Mouse (Mus musculus): ENCODE data around the gene Gata3.

DNA sequence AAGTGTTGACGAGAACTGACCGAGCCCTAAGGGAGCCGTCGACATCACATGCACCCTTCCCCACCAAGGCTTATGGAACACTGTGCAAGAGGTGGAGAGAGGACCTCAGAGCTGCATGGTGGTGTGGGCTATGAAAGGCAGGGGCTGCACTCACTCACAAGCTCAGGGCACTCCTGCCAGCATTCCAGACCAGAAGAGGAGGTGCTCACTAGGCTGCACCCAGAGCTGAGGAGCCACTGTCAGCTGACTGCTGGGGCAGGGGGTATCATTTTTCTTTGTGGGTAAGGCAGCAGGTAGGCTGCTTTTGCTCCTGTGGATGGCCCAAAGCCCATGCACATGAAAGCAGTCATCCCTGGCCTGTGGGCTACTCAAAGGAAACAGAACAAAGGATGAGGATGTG, 49.4 kb upstream of the Gata3 start:
- TF ChIP-seq PAX5 (IDR thresholded peaks at IDR 0.05; ENCODE audit: low read length) (no peak), BHLHE40 (IDR thresholded peaks at IDR 0.05; ENCODE audit: low read depth, low read length) (no peak), CTCF (conservative IDR thresholded peaks at IDR 0.05 in 1 of 2, IDR thresholded peaks at IDR 0.05 in 1 of 2; ENCODE audit: low read depth in 2 of 2, low read length in 2 of 2) (no peak), ETS1 (conservative IDR thresholded peaks at IDR 0.05; ENCODE audit: low read depth, low read length) (no peak)

All from CH12.LX (cell line).